Mouse (Mus musculus): ENCODE data around the gene Mb21d2. TPM values are rescaled to one million over a fixed set of nuclear protein-coding genes. Genes with fewer than 3 reads are reported as not detected.

Mb21d2 gene
- total and polyA plus RNA-seq, 3 experiments, result not detected

DNA sequence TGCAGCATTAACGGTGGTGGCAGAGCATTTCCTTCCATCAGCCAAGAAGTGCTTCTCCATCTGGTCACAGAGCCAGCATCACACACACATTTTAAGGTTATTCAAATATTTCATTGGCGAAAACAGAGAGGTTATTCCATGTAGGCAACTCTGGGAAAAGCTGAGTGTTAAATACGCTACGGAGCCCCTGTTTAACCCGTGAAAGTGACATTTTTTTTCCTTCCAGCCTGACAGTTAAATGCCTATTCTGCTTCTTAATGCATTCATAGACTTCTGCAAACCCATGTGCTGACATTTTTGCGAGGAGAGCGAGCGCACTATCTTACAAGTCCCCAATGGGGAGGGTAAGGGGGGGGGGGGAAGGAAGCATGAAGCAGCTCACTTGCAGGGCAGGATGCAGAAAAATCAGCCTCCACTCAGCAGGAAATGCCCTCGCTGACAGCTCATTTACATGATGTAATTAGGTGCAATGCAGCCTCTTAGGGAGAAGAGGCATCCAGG lies 52.3 kb downstream of the Mb21d2 start:
- Histone ChIP-seq H3K9ac (ENCODE audit: insufficient read depth, low read depth) (no peak overlapping the region), H3K27me3 (replicated peaks) (no peaks in the 10 kb centered on the region), H3K27ac (ENCODE audit: insufficient read depth, low read depth) (no peak overlapping the region), H3K4me2 (ENCODE audit: insufficient read depth, low read depth, poor library complexity, severe bottlenecking) (no peak overlapping the region), H3K4me1 (ENCODE audit: control insufficient read depth in 1 of 2, insufficient read depth in 2 of 2) (no peaks in the 10 kb centered on the region), H3K4me3 (replicated peaks in 1 of 3; ENCODE audit: low read depth in 2 of 3, low read length in 2 of 3, poor library complexity in 1 of 3) (no peak overlapping the region), H3K9me3 (replicated peaks; ENCODE audit: low read length) (peaks cover 88% of the 10 kb centered on the region), H3K36me3 (replicated peaks in 1 of 2; ENCODE audit: control insufficient read depth in 1 of 2, insufficient read depth in 1 of 2, low read length in 1 of 2) (no peaks in the 10 kb centered on the region), H3K79me2 (replicated peaks; ENCODE audit: control insufficient read depth, extremely low read depth, insufficient read depth, poor library complexity, severe bottlenecking) (no peaks in the 10 kb centered on the region)
- dilution Hi-C loops (cut with MboI; ENCODE audit: extremely low pct_ligation_motif_present, extremely low pct_unique_long_range_greater_than_20kb, low sequenced_read_pairs) (no loop called here), in situ Hi-C loops (cut with MboI; ENCODE audit: low pct_ligation_motif_present, low pct_unique_long_range_greater_than_20kb, low sequenced_read_pairs) (no loop called here)
- no peak for DNase-seq (ENCODE audit: extremely low read depth)
- no peak for TF ChIP-seq JUND (conservative IDR thresholded peaks at IDR 0.05; ENCODE audit: low read depth, low read length)
- no peak for TF ChIP-seq PAX5 (IDR thresholded peaks at IDR 0.05; ENCODE audit: low read length)
- no peak for TF ChIP-seq MXI1 (IDR thresholded peaks at IDR 0.05; ENCODE audit: low read depth, low read length)
- no peak for TF ChIP-seq CHD1 (IDR thresholded peaks at IDR 0.05; ENCODE audit: low read depth, low read length)
- TF ChIP-seq CHD2 (IDR thresholded peaks at IDR 0.05; ENCODE audit: low read length), result no peak
- TF ChIP-seq NRF1 (IDR thresholded peaks at IDR 0.05; ENCODE audit: low read depth, low read length), result no peak
- no peak for TF ChIP-seq USF1 (IDR thresholded peaks at IDR 0.05; ENCODE audit: low read depth, low read length)
- no peak for TF ChIP-seq TCF12 (IDR thresholded peaks at IDR 0.05; ENCODE audit: low read depth, low read length)
- TF ChIP-seq JUN (IDR thresholded peaks at IDR 0.05; ENCODE audit: insufficient read depth, low read depth, low read length), result no peak
- TF ChIP-seq POLR2A (IDR thresholded peaks at IDR 0.05; ENCODE audit: low read depth, low read length), result no peak
- no peak for TF ChIP-seq ZKSCAN1 (IDR thresholded peaks at IDR 0.05; ENCODE audit: borderline replicate concordance, low read depth, low read length)
- no peak for TF ChIP-seq USF2 (conservative IDR thresholded peaks at IDR 0.05; ENCODE audit: low read depth, low read length)
- no peak for TF ChIP-seq POLR2AphosphoS2 (IDR thresholded peaks at IDR 0.05; ENCODE audit: low read depth, low read length)
- TF ChIP-seq GABPA (IDR thresholded peaks at IDR 0.05; ENCODE audit: insufficient replicate concordance, low read depth, low read length), result no peak
- no peak for TF ChIP-seq MAZ (IDR thresholded peaks at IDR 0.05; ENCODE audit: low read depth, low read length)

DNA sequence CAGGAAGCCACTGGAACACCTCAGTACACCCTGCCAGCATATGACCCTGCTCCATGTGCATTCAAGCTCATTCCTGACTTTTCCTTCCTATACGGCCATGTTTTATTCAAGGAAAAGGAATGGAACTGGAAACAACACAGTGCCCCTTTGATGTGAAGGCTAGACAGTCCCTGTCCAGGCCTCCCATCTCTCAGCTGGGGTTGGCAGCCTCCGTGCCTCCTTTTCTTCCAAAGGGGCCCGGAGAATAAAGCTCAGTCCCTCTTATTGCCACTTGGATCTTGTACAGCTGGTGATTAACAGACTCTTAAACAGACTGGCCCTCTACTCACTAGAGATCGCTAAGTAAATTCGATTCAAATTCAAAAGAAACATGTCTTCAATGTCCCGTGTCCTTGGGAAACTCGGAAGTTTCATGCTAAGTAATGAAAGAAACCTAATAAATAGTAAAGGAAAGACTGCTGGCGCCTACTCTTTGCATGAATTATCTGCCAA lies 56.0 kb downstream of the Mb21d2 start:
- no peaks in the 10 kb centered on the region for H3K27me3 ChIP-seq (replicated peaks)
- no peak overlapping the region for H3K4me3 ChIP-seq (replicated peaks in 1 of 3; ENCODE audit: low read depth in 2 of 3, low read length in 2 of 3, poor library complexity in 1 of 3)
- H3K4me2 ChIP-seq (ENCODE audit: insufficient read depth, low read depth, poor library complexity, severe bottlenecking), result no peak overlapping the region
- in situ Hi-C loops (cut with MboI; ENCODE audit: low pct_ligation_motif_present, low pct_unique_long_range_greater_than_20kb, low sequenced_read_pairs) (no loop called here), dilution Hi-C loops (cut with MboI; ENCODE audit: extremely low pct_ligation_motif_present, extremely low pct_unique_long_range_greater_than_20kb, low sequenced_read_pairs) (no loop called here)
- H3K4me1 ChIP-seq (ENCODE audit: control insufficient read depth in 1 of 2, insufficient read depth in 2 of 2), result no peaks in the 10 kb centered on the region
- H3K79me2 ChIP-seq (replicated peaks; ENCODE audit: control insufficient read depth, extremely low read depth, insufficient read depth, poor library complexity, severe bottlenecking), result no peaks in the 10 kb centered on the region
- DNase-seq (ENCODE audit: extremely low read depth), result no peak
- H3K27ac ChIP-seq (ENCODE audit: insufficient read depth, low read depth), result no peak overlapping the region
- H3K9ac ChIP-seq (ENCODE audit: insufficient read depth, low read depth), result no peak overlapping the region
- no peak for TF ChIP-seq E2F4 (IDR thresholded peaks at IDR 0.05; ENCODE audit: insufficient replicate concordance, low read depth, low read length)
- TF ChIP-seq USF1 (IDR thresholded peaks at IDR 0.05; ENCODE audit: low read depth, low read length), result no peak
- no peak for TF ChIP-seq MAFK (IDR thresholded peaks at IDR 0.05; ENCODE audit: insufficient replicate concordance, low read length)
- TF ChIP-seq MAX (IDR thresholded peaks at IDR 0.05; ENCODE audit: low read length), result no peak
- no peak for TF ChIP-seq SIN3A (IDR thresholded peaks at IDR 0.05; ENCODE audit: low read length)
- TF ChIP-seq RAD21 (IDR thresholded peaks at IDR 0.05; ENCODE audit: low read depth, low read length), result no peak
- no peak for TF ChIP-seq JUN (IDR thresholded peaks at IDR 0.05; ENCODE audit: insufficient read depth, low read depth, low read length)
- TF ChIP-seq KAT2A (IDR thresholded peaks at IDR 0.05; ENCODE audit: insufficient replicate concordance, low read length), result no peak
- TF ChIP-seq CTCF (conservative IDR thresholded peaks at IDR 0.05 in 1 of 2, IDR thresholded peaks at IDR 0.05 in 1 of 2; ENCODE audit: low read depth in 2 of 2, low read length in 2 of 2), result no peak
- no peak for TF ChIP-seq ETS1 (conservative IDR thresholded peaks at IDR 0.05; ENCODE audit: low read depth, low read length)
- TF ChIP-seq POLR2AphosphoS2 (IDR thresholded peaks at IDR 0.05; ENCODE audit: low read depth, low read length), result no peak
- TF ChIP-seq IRF4 (IDR thresholded peaks at IDR 0.05; ENCODE audit: low read depth, low read length), result no peak
- no peak for TF ChIP-seq POLR2A (IDR thresholded peaks at IDR 0.05; ENCODE audit: low read depth, low read length)
- TF ChIP-seq EP300 (IDR thresholded peaks at IDR 0.05; ENCODE audit: low read length), result no peak
- no peak for TF ChIP-seq UBTF (IDR thresholded peaks at IDR 0.05; ENCODE audit: low read depth, low read length)
- TF ChIP-seq PAX5 (IDR thresholded peaks at IDR 0.05; ENCODE audit: low read length), result no peak
- TF ChIP-seq SMC3 (IDR thresholded peaks at IDR 0.05; ENCODE audit: low read depth, low read length), result no peak
- no peak for TF ChIP-seq NRF1 (IDR thresholded peaks at IDR 0.05; ENCODE audit: low read depth, low read length)
- no peaks in the 10 kb centered on the region for H3K36me3 ChIP-seq (replicated peaks in 1 of 2; ENCODE audit: control insufficient read depth in 1 of 2, insufficient read depth in 1 of 2, low read length in 1 of 2)
- H3K9me3 ChIP-seq (replicated peaks; ENCODE audit: low read length), result peaks cover 92% of the 10 kb centered on the region

Data from CH12.LX (cell line).